Mouse (Mus musculus) heart, embryonic 12.5 days (tissue): ENCODE results near the gene Ak1. TPM values are rescaled to one million over a fixed set of nuclear protein-coding genes. Genes with fewer than 3 reads are reported as not detected.

Source experiments
- ATAC-seq: fragments of 200-750 bp; cut with Nextera tagmentation; 2 replicates; pipeline ENCODE4 v1.8.0; 2017; ENCODE audit warnings: moderate TSS enrichment, moderate library complexity; ENCODE audit not compliant: insufficient number of reproducible peaks, low FRiP score
- H3K27ac ChIP-seq: fragments of 300-500 bp; sonication (generic); 2 replicates; pipeline ENCODE4 v1.5.1; 2016; ENCODE audit warnings: mild to moderate bottlenecking, moderate library complexity; ENCODE audit not compliant: poor library complexity, severe bottlenecking
- H3K27me3 ChIP-seq: fragments of 300-500 bp; sonication (generic); replicated peaks from 2 replicates; pipeline ENCODE4 v1.6.1; 2016; ENCODE audit warnings: mild to moderate bottlenecking, moderate library complexity
- H3K36me3 ChIP-seq: fragments of 300-500 bp; sonication (generic); 2 replicates; pipeline ENCODE4 v1.6.1; 2016; ENCODE audit warnings: mild to moderate bottlenecking, moderate library complexity
- H3K4me1 ChIP-seq: fragments of 300-500 bp; sonication (generic); replicated peaks from 2 replicates; pipeline ENCODE4 v1.6.1; 2016; ENCODE audit warnings: mild to moderate bottlenecking
- H3K4me2 ChIP-seq: fragments of 300-500 bp; sonication (generic); 2 replicates; pipeline ENCODE4 v1.6.1; 2016; ENCODE audit warnings: mild to moderate bottlenecking, moderate library complexity
- H3K4me3 ChIP-seq: fragments of 300-500 bp; sonication (generic); 2 replicates; pipeline ENCODE4 v1.5.1; 2016; ENCODE audit warnings: mild to moderate bottlenecking
- H3K9ac ChIP-seq: fragments of 300-500 bp; sonication (generic); 2 replicates; pipeline ENCODE4 v1.6.1; 2016; ENCODE audit warnings: mild to moderate bottlenecking, moderate library complexity
- H3K9me3 ChIP-seq: fragments of 300-500 bp; sonication (generic); replicated peaks from 2 replicates; pipeline ENCODE4 v1.6.1; 2016; ENCODE audit warnings: mild to moderate bottlenecking, moderate library complexity
- WGBS: fragments of 180-500 bp; shearing (Covaris S2); methylation state at CpG from one replicate; pipeline ENCODE4 v1.1.7; 2016; 5-methylcytosine and 5-hydroxymethylcytosine counted together
- polyA plus RNA-seq: library from polyadenylated mRNA; unstranded; fragments of >200 nt; fragmentation: Nextera tagmentation; extraction: Ambion mirVana; gene quantifications from 2 replicates; pipeline ENCODE4 v1.2.1, GENCODE M21; 2016

The Ak1 gene
- polyA plus RNA-seq, 1 experiment from 2014 or later: 285 TPM

DNA sequence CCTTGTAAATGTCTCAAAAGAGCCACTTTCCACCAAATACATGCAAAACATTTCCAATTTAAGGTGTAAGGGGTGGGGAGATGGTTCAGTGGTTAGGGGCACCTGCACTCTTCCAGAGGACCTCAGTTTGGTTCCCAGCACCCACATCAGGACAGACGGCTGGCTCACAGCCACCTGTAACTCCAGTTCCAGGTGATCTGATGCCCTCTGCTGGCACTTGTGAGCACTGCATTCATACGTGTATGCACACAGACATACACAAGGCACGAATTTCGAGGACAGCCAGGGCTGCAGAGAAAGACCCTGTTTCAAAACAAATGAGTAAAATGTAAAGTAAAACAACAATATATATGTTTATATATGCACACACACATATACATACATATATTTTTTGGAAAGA lies 4.0 kb upstream of the Ak1 start:
- ATAC-seq: no peak
- Histone ChIP-seq H3K4me1 (peaks cover 44% of the 10 kb centered on the region), H3K9ac (no peak overlapping the region), H3K27me3 (no peaks in the 10 kb centered on the region), H3K4me2 (no peak overlapping the region), H3K36me3 (peaks cover 57% of the 10 kb centered on the region), H3K9me3 (peaks cover 3% of the 10 kb centered on the region; the same call in 1 of the 2 replicates), H3K27ac (no peak overlapping the region), H3K4me3 (no peak overlapping the region)
- WGBS: 93% methylated on average over 4 of the region's 4 CpGs

DNA sequence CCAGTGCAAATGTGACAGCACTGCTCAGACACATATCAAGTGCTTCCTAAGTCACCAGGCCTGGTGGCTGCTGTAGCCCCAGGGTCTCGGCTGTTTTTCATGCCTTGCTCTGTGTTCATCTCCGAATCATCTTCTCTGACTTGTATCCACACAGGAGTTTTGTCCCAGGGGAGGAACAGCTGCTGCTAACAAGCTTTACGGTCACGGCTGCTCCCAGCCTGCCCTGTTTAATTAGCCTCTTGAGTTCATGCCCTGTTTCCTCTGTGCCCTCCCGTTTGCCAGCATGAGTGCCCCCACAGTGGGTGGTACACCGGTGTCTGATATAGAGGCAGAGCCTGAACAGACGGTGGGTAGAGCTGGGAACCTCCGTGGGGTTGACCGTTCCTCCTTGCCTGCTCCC lies 3.5 kb upstream of the Ak1 start:
- H3K4me1 ChIP-seq: peaks cover 46% of the 10 kb centered on the region
- H3K36me3 ChIP-seq: peaks cover 53% of the 10 kb centered on the region
- H3K27me3 ChIP-seq: no peaks in the 10 kb centered on the region
- WGBS: 86% methylated on average over 9 of the region's 9 CpGs
- no peak overlapping the region for H3K4me3 ChIP-seq
- peaks cover 3% of the 10 kb centered on the region; the same call in 1 of the 2 replicates for H3K9me3 ChIP-seq
- H3K27ac ChIP-seq: no peak overlapping the region
- H3K9ac ChIP-seq: no peak overlapping the region; the same call in 1 of the 2 replicates
- no peak overlapping the region for H3K4me2 ChIP-seq
- no peak for ATAC-seq

DNA sequence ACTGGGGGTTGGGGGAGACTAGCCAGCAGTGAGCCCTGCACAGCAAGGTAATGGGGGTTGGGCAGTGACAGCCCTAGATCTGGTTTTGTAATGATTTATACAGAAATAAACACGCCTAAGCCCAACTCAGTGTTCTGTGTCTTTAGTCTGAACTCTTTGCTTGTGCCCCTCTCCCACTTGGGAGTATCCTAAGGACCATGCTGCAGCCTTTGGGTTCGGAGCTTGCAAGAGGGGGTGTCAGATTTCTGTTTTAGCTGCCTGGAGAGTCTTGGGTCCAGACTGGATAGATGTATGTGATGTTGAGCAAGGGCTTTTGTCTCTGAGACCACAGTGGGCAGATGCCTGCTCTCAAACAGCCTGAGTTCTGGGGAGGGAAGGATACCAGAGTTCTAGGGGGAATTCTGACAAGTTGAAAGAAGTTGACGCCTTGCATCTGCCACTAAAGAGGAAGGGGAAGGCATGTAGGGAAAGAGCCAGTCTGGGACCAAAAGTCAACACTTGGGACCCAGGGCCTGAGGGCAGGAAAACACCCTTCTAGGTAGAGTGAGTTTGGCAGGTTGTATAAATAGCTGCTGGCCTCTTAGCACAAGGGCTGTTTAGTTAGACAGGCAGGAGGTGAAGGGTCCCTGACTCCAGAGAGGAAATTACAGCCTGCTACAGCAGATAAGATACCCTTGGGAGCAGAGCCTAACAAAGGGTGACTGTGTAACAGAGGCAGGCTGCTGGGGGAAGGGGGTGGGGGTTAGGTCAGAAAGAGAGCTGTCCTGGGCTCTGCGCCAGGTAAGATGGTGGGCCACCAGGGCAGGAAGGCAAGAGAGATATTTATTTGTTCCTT lies 659 bp upstream of the Ak1 start:
- Histone ChIP-seq H3K9ac (peak overlapping the region; percentile 68), H3K27me3 (no peaks in the 10 kb centered on the region), H3K9me3 (peaks cover 3% of the 10 kb centered on the region; the same call in 1 of the 2 replicates), H3K36me3 (peaks cover 31% of the 10 kb centered on the region), H3K27ac (peak overlapping the region; percentile 99), H3K4me2 (peak overlapping the region; percentile 56), H3K4me3 (peak overlapping the region; percentile 17; the same call in 1 of the 2 replicates), H3K4me1 (peaks cover 69% of the 10 kb centered on the region)
- 4% methylated on average over 4 of the region's 4 CpGs for WGBS
- ATAC-seq: peak; percentile 84

DNA sequence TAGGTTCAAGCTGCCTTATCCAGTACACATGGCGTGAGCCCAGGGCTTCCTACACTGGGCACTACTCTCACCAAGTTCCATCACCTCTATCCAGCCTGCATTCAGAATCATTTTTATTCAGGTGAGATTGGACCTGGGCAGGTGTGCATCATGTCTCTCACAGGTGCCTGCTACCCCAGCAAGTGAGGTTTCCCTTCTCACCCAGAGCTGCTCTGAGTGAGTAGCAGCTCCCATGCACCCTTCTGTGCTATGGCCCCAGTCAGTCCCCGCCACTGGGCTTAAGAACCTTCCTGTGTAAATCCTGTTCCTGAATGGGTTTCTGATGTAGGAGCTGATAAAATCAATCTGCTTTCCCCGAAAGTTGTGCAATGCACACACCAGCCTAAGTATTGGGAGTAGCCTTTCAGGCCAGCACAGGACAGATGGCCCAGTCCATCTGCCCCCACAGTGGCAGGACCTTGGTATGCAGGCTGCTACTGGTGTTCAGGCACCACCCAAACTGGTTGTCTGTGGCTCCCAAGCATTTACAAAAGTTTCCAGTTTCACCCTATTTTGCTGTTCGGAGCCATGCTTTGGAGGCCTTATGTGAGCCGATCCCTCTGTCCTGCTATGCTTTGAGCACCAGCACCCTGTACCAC lies 2.7 kb downstream of the Ak1 start:
- H3K36me3 ChIP-seq: peaks cover 1% of the 10 kb centered on the region
- no peak overlapping the region for H3K4me2 ChIP-seq
- WGBS: 62% methylated on average over 5 of the region's 5 CpGs
- no peaks in the 10 kb centered on the region for H3K27me3 ChIP-seq
- peak overlapping the region; percentile 97 for H3K27ac ChIP-seq
- H3K4me3 ChIP-seq: no peak overlapping the region
- ATAC-seq: no peak
- H3K9me3 ChIP-seq: no peaks in the 10 kb centered on the region; the same call in 1 of the 2 replicates
- peaks cover 93% of the 10 kb centered on the region for H3K4me1 ChIP-seq
- H3K9ac ChIP-seq: peak overlapping the region; percentile 82; the same call in 1 of the 2 replicates

DNA sequence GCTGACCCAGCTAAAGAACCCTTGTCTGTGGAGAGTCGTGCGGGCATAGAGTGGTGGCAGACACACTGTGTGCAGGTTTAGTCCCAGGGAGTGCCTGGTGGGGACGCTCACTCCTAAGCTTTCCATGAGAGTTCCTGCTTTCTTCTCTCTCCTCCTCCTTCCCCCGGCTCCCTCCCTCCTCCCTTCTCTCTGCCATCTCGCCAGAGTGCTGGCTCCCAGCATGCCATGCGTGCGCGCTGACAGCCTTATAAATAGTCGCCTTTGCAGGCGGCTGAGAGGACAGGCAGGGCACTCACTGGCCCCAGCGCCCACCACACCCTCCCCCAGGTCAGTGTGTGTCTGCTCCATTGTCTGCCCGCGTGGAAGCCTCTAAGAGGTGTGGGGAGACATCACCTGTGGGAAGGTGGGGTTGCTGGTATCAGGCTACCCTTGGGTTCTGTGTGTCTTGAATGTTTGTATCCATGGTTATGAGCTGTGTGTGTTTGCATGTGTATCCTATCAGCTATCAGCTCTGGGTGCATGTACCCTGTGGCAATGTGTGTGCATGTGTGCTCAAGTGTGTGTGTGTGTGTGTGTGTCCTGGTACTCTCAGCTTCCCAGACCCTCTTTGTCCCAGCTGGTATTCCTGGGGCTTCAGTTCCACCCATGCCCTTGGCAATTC lies 3.8 kb downstream of the Ak1 start:
- H3K27ac ChIP-seq: peak overlapping the region; percentile 97
- ATAC-seq: peak; percentile 53
- H3K36me3 ChIP-seq: peaks cover 7% of the 10 kb centered on the region; the same call in 1 of the 2 replicates
- peaks cover 87% of the 10 kb centered on the region for H3K4me1 ChIP-seq
- peak overlapping the region; percentile 82 for H3K9ac ChIP-seq
- H3K4me3 ChIP-seq: peak overlapping the region; percentile 45
- peak overlapping the region; percentile 69 for H3K4me2 ChIP-seq
- WGBS: 2% methylated on average over 13 of the region's 13 CpGs
- H3K9me3 ChIP-seq: no peaks in the 10 kb centered on the region; the same call in 1 of the 2 replicates
- H3K27me3 ChIP-seq: no peaks in the 10 kb centered on the region

DNA sequence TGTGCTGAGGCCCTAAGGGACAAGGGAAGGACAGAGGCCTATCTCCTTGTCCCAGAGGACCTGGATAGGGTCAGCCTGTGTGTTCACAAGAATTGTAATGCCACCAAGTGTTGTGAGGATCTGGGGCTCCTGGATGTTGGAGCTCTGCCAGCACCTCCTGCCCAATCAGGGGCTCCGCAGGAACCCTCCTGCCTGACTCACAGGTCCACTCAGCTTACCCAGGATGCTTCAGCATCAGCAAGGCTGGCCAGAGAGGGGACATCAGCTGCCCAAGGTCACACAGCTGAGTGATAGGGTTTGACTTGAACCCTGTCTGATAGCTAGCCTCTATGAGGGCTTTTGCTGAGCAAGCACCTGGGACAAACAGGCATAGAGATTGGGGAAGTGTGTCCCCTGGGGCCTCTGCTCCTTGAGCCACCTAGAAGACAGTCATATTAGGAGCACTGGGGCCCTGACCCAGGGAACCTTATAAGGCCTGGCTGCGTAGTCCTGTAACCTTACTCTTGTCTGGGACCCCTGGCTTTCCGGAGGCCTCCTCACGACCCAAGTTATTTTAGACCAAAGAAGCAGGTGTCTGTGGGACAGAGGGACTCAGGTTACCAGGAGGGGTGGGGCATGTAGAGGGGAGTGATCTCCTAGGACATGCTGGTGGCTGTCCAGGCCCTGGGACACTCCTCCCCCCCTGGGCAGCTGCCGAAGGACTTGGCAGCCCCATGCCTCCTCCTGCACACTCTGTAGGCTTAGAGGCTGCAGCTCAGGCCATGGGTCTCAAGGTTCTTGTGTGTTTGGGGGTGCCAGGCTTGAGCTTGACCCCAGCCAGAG lies 4.5 kb downstream of the Ak1 start:
- H3K9ac ChIP-seq: peak overlapping the region; percentile 82
- peak overlapping the region; percentile 97 for H3K27ac ChIP-seq
- no peaks in the 10 kb centered on the region; the same call in 1 of the 2 replicates for H3K9me3 ChIP-seq
- peaks cover 14% of the 10 kb centered on the region for H3K36me3 ChIP-seq
- peak overlapping the region; percentile 45 for H3K4me3 ChIP-seq
- H3K27me3 ChIP-seq: no peaks in the 10 kb centered on the region
- peaks cover 80% of the 10 kb centered on the region for H3K4me1 ChIP-seq
- H3K4me2 ChIP-seq: peak overlapping the region; percentile 69
- 29% methylated on average over 5 of the region's 5 CpGs for WGBS
- peak; percentile 10; the same call in 1 of the 2 replicates for ATAC-seq

DNA sequence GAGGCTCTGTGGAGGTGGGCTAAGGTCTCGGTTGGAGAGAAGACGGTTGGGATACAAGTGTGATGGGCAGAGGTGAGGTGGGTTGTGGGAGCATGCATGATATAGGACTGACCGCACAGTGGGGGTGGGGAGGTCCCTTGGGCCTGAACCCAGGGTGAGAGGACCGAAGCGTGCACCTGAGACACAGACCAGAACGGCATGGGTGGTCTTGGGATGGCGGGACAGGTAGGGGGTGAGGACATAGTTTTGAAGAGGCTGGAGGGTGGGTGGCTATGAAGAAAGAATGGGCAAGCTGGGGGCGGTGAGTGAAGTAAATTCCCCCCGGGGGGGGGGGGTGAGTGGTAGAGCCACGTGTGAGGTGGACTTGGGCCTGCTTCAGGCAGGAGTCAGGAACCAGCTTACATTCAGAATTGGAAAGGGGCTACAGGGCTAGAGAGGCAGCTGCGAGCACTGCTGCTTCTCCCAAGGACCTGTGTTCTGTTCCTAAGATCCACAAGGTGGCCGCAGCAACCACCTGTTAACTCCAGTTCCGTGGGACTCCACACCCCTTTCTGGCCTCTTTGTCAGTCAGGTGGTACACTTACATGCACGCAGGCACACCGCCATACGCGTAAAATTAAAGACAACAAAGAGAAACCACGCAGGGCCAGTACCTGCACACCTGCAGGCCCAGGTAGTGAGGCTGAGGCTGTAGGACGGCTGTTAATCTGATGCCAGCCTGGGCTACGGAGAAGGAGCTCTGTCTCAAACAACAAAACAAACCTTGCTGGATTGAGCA lies 5.9 kb downstream of the Ak1 start:
- peaks cover 26% of the 10 kb centered on the region for H3K36me3 ChIP-seq
- H3K4me1 ChIP-seq: peaks cover 75% of the 10 kb centered on the region
- H3K27ac ChIP-seq: peak overlapping the region; percentile 97
- H3K27me3 ChIP-seq: no peaks in the 10 kb centered on the region
- H3K9me3 ChIP-seq: no peaks in the 10 kb centered on the region; the same call in 1 of the 2 replicates
- WGBS: 62% methylated on average over 20 of the region's 20 CpGs
- no peak for ATAC-seq
- peak overlapping the region; percentile 45 for H3K4me3 ChIP-seq
- H3K9ac ChIP-seq: peak overlapping the region; percentile 82
- H3K4me2 ChIP-seq: peak overlapping the region; percentile 69

DNA sequence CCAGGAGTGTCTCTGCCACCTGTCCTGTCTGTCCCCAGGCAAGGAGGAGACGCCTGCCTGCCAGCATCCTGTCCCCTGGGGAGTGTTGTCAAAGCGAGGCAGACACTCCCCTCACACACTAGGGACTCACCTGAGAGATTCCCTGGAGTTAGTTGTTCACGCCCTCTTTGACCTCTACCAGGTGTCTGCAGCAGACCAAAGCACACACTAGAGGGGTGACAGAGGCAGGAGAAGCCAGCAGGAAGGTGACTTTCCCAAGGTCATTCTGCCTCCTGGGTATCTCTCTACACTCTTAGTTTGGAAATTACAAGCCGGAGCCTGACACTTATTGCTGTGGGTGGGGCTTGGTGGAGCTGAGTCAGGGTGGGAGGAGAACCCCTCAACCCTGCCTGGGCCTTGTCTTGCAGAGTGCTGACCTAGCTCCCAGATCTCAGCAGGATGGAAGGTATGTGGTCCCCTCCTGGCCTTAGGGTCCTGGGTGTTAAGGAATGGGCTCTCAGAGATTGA lies 6.5 kb downstream of the Ak1 start:
- Histone ChIP-seq H3K9ac (peak overlapping the region; percentile 82), H3K9me3 (no peaks in the 10 kb centered on the region; the same call in 1 of the 2 replicates), H3K4me2 (peak overlapping the region; percentile 69), H3K4me3 (peak overlapping the region; percentile 17), H3K27me3 (no peaks in the 10 kb centered on the region), H3K27ac (peak overlapping the region; percentile 97), H3K36me3 (peaks cover 32% of the 10 kb centered on the region), H3K4me1 (peaks cover 73% of the 10 kb centered on the region)
- no peak for ATAC-seq
- WGBS: 47% methylated on average over 4 of the region's 4 CpGs

DNA sequence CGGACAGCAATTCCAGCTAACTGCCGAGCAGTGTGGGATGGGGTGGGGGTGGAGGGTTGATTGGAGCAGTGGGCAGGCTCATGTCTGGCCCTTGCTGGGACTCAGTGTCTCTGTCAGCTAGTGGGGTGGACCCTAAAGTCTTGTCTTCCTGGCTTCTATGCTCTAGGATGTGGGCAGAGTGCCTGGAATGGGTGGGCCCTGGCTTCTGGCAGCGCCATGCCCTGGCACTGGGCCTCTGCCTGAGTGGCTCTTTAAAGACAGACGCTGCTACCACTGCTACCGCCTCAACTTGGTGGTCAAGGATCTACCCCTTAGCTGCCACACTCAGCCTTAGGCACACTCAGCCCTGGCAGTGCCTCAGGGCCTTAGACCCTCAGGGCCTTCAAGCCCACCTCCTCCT lies 7.2 kb downstream of the Ak1 start:
- no peak for ATAC-seq
- 26% methylated on average over 5 of the region's 5 CpGs for WGBS
- Histone ChIP-seq H3K4me2 (peak overlapping the region; percentile 69), H3K36me3 (peaks cover 39% of the 10 kb centered on the region), H3K4me1 (peaks cover 77% of the 10 kb centered on the region), H3K4me3 (peak overlapping the region; percentile 17), H3K9me3 (no peaks in the 10 kb centered on the region), H3K27me3 (no peaks in the 10 kb centered on the region), H3K9ac (peak overlapping the region; percentile 63), H3K27ac (peak overlapping the region; percentile 97)
